Mouse (Mus musculus) CH12F3 (cell line): ENCODE measurements around the gene Cyth3.

Source experiments
- in situ Hi-C: fragments of 300-500 bp; cut with MboI; formaldehyde crosslinking; loops from 2 replicates; pipeline ENCODE4 v1.14.3; 2020; ENCODE audit warnings: low sequenced_read_pairs

Gene Cyth3

DNA sequence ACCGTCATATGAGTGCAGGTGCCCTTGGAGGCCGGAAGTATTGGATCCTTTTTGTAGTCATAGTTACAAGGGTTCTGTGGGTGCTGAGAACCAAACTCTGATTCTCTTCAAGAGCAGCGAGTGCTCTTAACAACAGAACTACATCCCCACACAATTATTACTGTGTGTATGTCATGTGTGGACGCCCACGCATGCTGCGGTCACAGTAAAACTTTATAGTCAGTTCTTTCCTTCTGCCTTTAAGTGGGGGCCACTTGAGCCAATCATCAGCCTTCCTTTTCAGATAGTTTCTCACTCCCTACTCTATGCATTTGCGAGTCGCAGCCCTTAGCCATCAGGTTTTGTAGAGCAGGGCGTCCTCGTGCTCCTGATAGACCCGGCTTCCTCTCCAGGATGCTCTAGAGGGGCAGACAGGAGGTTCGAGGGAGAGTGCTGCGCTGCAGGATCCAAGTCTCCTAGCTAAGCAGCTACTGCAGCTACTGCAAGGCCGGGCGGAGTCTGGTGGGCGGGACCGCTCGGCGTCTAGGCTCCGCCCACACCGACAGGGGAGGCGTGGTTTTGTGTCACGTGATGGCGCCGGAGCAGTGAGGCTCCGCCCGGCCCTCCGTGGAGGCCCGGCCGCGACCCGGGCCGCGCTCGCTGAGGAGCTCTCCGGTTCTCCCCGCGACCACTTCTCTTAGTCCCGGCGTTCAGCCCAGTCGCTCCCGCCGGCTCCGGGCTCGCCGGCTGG is at the start of gene Cyth3:
Gene Cyth3, plus strand, starts transcription at position 555 of the 730 bp plus-strand sequence.
- in situ Hi-C loops, result no loop called here

DNA sequence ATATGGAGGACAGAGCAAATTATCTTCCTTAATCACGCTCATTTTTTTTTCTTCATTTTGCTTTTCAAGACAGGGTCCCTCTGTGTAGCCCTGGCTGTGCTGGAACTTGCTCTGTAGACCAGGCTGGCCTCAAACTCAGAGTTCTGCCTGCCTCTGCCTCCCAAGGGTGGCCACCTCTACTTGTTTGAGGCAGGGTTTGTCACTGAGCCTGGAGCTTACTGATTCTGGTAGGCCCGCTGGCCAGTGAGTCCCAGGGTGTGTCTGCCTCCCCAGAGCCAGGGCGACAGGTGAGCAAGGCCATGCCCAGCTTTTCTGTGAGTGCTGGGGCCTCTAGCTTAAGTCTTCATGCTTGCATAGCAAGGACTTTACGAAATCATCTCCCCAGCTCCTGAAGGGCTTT is 49.2 kb upstream of the Cyth3 start:
- in situ Hi-C loops, result no loop called here

DNA sequence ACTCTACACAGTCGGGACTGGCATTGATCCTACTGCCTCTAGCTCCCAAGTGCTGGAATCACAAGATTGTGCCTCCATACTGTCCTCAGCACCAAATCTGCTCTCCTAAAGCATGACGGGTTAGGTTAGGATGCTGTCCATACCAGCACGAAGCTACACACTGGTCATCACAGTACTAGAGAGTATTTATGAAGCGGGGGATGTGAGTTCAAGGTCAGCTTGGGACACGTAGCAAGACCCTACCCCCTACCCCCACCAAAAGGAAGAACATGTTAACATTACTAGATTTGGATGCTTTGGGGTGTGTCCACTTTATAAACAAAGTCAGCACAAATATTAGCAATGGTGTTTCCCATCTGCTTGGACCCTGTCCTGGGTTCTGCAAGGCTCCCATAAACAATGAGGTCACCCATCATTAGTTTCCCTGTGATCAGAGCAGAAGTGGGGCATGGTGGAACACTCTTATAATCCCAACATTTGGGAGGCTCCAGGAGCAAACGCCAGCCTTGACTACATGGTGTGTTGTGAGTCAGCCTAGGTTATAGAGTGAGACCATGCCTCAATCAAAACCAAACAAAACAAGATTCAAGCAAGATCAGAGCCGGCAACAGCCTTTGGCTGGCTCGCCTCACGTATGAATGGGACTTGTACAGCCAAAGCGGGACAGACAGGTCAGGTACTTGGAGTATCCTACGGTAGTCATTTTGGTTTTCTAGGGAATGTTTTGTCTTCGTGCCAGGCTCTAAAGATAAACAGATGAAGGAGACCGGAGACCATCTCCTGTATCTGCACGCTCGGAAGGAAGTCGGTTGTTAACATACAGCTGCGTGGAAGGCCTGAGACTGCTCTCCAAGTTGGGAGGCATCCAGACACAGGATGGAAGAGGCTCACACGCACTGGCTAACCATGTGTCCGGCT is 47.7 kb upstream of the Cyth3 start:
- in situ Hi-C loops, result no loop called here

DNA sequence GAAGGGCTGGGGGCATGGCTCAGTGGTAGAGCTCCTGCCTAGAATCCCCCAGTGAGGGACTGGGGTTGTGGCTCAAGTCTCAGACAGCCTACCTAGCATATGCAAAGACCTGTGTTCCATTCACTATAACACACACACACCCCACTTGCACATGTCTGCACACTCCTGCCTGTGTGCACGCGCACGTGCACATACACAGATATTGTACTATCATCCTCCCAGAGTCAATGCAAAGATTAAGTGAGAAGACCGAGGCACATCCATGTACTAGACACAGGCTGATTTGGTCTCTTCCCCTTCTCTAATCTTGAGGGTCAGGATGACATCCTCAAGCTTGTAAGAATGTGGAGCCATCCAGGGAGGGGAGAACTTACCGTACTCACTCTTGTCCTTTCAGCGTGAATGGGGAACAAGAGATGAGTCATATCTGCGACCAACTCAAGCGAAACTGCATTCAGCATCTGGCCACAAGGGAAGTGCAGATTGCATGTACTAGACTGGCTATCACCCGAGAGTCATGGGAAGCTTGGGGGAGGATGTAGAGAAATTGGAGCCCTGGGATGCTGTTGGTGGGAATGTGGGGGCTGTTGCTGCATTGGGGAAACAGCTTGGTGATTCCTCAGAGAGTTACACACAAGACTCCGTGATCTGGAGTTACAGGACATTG is 42.6 kb upstream of the Cyth3 start:
- in situ Hi-C loops, result no loop called here

DNA sequence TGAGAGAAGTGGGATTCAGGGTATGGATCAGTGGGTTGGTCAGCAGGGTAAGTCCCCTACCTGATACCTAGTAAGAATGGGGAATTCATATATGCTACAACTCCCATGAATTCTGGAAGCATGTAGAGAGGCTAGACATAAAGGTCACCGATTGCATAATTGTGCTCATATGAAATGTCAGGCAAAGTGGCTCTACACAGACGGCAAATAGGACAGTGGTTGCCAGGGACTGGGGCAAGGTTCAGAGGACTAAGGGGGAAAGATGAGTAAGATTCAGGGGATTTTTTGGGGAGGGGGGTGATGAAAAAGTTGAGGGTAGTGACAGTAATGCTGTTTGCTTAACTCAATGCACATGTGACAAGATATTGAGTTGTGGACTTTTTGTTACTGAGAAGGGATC is 41.3 kb upstream of the Cyth3 start:
- in situ Hi-C loops, result no loop called here

DNA sequence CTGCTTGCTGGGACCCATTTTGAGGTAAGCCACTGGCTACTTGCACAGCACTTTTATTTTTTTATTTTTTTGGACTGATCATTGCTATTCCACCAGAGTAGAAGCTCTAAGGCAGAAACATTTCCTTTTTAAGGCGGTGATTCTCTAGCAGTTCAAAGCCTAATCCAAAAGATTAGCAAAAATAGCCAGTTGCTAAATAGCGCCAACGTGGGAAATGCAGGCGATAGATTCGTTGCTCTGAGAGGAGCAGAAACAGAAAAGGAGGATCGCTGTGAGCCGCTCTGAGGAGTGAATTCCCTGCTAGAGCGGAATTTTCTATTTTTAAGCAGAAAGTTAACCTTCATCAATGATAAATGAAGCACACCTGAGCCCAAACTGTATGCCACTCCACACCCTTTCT is 40.4 kb upstream of the Cyth3 start:
- in situ Hi-C loops, result no loop called here

DNA sequence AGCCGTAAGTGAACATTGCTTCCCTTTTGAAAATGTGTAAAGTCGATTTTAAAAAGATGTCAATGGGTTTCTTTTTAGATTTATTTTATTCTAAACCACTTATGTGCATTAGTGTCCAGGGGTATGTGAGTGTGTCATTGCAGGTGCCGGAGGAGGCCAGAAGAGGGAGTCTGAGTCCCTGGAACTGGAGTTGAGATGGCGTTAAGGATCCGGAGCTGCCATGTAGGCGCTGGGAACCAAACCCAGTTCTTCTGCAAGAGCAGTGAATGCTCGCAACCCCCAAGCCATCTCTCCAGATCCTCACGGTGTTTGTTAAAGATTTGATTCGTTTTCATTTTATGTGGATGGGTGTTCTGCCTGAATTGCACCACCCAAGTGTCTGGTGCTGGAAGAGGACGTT is 39.2 kb upstream of the Cyth3 start:
- in situ Hi-C loops, result no loop called here

DNA sequence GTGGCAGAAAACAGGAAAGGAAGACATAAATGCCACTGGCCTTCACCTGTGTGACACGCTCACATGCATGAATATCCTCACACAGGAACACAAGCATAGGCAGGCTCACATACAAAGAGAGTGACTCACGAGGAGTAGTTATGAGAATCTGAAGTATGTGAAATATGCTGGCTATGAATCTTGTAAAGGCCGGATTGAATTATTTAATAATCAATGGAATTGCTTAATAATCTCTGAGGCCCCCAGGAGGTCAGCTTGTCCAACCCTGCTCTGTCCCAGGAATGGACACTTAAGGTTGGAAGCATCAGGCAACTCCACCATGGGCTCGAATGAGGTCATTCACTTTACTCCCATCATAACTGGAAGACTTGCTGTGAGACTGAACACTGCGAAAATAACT is 37.3 kb upstream of the Cyth3 start:
- in situ Hi-C loops, result no loop called here

DNA sequence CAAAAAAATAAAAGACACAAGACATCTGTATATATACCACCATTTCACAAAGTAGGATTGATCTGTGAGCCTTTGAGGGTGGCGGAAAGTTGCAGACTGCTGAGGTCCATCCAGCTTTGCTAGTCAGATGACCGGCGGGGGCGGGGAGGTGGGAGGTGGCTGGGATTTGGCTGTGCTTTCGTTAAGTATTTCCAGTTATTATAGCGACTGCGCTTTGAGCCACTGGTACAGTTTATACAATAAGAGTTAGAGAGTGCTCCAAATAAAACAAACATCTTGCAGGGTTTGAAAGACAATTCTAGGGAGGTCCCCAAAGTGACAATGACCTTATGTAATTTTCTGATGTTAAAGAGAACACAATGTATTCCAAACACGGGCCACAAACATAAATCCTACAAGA is 35.9 kb upstream of the Cyth3 start:
- in situ Hi-C loops, result no loop called here

DNA sequence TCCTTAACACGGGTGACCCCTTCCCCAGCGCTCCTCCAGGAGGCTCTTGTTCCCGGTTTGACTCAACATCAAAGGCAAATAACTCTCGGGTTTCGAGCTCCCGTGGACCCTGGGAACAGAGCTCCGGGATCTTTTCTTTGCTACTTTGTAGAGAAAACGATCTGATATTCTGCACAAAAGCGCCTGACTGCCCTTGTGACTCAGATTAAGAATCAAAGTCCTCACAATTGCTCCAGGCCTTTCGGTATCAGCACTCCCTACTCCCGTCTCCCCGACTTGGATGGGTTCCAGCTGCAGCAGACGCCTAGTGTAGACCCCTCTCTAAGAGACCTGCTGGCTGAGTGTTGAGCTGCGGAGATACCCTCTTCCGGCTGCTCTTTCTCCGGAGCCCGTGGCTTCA is 33.1 kb upstream of the Cyth3 start:
- in situ Hi-C loops, result no loop called here

DNA sequence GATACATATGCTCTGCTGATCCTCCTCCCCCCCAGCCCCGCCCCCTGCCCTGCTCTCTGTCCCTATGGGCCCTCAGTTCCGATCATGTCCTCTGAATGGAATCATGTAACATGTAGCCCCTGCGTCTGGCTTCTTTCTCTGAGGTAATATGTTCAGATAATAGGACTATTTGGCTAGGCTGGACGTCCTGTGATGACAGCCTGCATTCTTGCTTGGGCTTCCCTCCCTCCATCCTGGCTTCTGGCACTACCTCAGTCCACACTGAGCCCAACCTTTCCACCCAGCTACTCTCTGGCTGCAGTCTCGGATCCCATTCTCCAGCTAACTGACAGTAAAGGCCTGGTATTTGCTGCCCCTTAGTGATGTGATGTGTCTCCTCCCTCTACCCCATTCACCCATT is 29.3 kb upstream of the Cyth3 start:
- in situ Hi-C loops, result no loop called here

DNA sequence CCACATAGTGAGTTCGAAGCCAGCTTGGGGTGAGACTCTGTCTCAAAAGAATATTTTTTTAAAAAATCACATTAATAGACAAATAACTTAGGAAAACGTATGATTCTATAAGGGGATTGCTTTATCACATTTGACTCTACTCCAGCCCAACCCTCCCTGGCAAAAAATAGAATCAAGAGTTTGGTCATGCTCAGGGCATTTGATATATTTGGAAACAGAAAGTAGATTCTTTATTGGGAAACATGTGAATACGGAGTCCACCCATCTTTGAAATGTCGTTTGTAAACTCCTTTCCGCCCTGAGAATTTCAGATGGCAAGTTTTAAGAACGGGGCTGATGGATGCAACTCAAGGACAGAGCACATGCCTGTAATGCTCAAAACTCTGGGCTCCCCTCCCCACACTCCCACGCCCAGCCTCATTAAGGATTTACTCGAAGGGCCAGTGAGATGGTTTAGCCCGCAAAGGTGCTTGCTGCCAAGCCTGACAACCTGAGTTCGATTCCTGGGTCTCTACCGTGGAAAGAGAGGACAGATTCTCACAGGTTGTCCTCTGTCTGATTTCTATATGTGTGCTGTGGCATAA is 28.6 kb upstream of the Cyth3 start:
- in situ Hi-C loops, result no loop called here

DNA sequence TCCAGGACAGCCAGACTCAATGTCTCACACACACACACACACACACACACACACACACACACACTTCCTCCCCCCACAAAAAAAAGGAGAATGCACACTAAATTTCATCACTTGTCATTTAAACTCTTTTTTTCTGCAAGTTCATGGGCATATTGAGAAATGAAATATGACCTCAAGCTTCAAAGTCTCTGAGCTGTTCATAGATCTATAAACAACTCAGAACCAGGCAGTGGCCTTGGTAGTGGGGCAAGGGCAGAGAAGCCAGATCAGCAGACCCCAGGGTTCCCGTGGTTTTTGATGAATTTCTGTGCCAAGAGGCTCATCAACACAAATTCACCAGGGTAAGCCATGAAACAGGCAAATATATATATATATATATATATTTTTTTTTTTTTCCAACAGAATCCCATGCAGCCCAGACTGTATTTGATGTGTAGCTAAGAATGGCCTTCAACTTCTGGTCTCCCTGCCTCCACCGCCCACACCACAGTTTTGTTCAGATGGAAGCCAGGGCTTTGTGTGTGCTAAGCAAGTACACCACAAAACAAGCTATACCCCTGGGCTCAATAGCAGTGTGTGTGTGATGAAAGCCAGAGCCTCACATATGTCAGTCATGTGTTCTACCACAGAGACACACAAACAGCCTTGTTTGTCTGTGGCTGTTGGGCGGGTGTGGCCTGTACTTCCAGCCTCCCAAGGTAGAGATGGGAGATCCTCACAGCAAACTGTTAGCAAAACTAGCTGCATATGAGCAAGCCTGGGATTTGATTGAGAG is 27.8 kb upstream of the Cyth3 start:
- in situ Hi-C loops, result no loop called here

DNA sequence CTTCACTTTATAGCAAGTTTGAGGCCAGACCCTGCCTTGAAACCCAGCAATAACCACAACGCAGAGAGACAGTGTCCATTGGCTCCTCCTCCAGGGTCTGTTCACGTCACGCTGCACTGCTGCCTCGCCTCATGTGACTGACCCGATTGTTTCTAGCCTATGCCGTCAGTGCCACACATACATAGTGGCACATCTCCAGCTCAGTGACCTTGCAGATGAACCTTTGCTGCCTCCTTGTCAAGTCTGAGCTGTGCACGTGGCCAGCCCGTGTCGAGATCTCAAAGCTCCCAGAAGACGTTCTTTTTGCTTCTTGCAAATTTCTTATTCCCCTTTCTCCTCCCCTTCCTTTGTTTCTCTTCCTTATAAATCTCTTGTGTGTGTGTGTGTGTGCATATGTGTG is 20.2 kb upstream of the Cyth3 start:
- in situ Hi-C loops, result no loop called here

DNA sequence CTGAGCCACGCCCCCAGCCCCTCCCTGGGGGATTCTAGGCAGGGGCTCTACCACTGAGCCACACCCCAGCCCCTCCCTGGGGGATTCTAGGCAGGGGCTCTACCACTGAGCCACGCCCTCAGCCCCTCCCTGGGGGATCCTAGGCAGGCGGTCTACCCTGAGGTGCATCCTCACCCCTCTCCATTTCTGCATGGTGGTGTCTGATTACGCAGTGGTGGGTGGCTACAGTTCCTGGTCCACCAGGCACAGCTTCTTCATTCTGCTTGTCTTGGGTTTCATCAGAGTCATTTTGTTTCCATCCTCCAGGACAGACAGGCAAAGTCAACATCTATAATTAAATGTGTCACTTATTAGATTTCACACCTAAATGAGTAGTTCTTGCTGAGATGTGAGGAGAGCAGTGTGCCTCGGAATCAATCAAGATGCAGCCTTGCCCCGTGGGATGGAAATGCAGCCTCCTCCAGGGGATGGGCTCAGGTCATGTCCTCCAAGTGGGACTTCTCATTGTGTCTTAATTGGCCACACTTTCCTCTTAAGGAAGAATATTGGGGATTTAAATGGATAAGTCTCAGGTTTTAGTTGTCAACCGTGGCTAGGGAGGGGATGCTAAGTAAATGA is 18.0 kb upstream of the Cyth3 start:
- in situ Hi-C loops, result no loop called here

DNA sequence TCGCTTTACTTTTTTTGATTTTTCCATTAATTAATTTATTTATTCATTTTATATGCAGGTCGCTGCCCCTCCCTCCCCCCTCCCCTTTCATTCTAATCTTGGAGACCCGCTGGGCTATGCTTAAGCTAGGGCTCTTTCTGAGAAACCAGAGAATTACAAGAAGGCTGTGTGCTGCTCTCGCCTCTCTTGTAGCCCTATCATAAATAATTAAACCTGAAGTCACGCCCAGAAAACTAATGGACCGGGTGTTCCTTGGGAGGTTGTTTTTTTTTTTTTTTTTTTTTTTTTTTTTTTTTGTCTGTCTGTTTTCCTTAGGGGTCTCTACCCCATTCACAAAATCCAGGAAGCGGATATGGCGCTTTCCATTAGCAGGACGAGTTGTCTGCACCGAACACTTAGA is 15.5 kb upstream of the Cyth3 start:
- in situ Hi-C loops, result no loop called here

DNA sequence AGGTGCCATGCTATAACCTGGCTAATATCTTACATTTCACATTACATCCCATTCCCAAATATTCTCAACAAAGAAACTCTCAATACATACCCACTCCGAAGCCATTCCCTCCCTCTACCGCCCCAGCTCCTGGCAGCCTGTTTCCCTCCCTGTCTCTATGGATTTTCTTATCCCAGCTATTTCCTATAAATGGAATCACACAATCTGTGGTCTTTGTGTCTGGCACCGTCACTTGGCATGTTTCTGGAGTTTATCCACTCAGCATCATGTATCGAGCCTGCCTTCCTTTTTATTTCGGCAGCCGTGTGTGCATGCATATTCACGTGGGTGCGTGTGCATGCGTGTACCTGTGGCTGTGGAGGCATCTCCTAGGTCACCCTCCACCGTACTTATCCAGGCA is 14.1 kb upstream of the Cyth3 start:
- in situ Hi-C loops, result no loop called here

DNA sequence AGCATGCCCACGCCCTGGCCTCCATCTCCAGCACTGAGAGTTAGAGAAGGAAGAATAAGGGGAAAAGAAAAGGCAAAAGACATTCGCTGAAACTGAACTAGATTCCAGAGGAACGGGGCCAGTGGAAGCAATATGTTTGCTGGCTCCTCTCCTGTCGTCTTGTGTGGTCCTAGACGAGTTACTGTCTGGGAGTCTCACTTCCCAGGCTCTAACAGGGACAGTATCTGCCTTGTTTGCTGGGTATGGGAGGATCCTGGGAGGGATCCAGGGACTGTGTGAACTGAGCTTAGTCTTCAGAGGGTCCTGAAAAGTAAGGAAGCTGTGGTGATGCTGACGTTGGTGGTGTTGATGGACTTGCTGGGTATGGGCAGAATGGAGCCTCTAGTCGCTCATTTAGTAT is 10.3 kb upstream of the Cyth3 start:
- in situ Hi-C loops, result no loop called here

DNA sequence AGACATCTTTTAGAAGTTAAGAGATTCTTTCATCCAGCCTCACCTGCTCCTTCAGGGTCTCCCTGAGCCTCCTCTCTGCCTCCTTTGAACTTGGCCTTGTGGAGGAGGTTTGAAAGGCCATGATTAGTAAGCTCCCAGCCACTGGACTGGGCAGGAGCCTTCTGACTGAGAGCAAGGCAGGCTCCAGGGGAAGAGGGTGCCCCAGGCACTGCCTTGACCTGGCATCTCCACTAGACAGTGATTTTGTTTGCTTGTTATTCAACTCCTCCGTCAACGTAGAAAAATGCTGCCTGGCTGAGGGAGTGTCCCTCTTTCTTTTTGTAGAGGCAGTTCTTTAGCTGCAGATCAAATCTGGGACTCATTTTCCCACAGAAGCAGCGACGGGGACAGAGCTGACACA is 9.0 kb upstream of the Cyth3 start:
- in situ Hi-C loops, result no loop called here

DNA sequence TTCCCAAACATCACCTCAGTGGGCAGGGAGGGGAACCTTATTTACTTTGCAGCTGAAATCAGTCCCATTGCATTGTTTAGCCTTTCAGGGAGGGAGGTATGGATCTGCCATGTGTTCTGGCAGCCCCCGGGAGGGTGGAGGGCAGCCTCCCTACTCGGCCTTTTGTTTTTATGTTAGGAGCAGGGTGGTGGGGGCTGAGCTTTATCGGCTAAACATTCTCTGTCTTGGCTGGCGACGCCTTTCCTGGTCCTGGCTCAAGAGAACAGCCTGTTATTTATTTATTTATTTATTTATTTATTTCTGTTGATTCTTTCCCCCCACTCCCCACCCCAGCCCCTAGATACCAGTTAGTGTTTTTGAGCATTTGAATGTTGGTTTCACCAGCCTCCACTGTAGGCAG is 7.7 kb upstream of the Cyth3 start:
- in situ Hi-C loops, result no loop called here
